Mouse (Mus musculus) cerebellum, adult 2 months (tissue): Measurements from ENCODE around the gene Ptpn3. TPM values are rescaled to one million over a fixed set of nuclear protein-coding genes. Genes with fewer than 3 reads are reported as not detected.

Experiments used
- DNase-seq, 2 experiments: peaks; one replicate each; pipeline ENCODE4 v3.0.0; 2021
- H3K27ac ChIP-seq: fragments of 200-500 bp; 2 replicates; pipeline ENCODE4 v1.5.1; 2012; ENCODE audit warnings: low read length, control low read depth, inconsistent platforms; ENCODE audit not compliant: insufficient read depth
- H3K27me3 ChIP-seq: fragments of 200-500 bp; 2 replicates; pipeline ENCODE4 v1.6.1; 2012; ENCODE audit warnings: inconsistent platforms, mild to moderate bottlenecking, low read length, moderate library complexity; ENCODE audit not compliant: control insufficient read depth, insufficient read depth
- H3K4me1 ChIP-seq: fragments of 200-500 bp; 2 replicates; pipeline ENCODE4 v1.6.1; 2011; ENCODE audit warnings: low read length; ENCODE audit not compliant: control insufficient read depth, insufficient read depth
- H3K4me3 ChIP-seq: fragments of 200-500 bp; replicated peaks from 2 replicates; pipeline ENCODE3; 2011; ENCODE audit warnings: mild to moderate bottlenecking, low read depth, low read length, control low read depth; ENCODE audit not compliant: insufficient read depth
- CTCF ChIP-seq: fragments of 200-500 bp; IDR thresholded peaks from 2 replicates; pipeline ENCODE4 v1.5.1; 2011; ENCODE audit warnings: low read depth, mild to moderate bottlenecking, control low read depth, low read length, moderate library complexity, borderline replicate concordance; ENCODE audit not compliant: insufficient read depth
- POLR2A ChIP-seq: fragments of 200-500 bp; IDR thresholded peaks from 2 replicates; pipeline ENCODE4 v1.6.1; 2011; ENCODE audit warnings: low read length, control low read depth, borderline replicate concordance; ENCODE audit not compliant: insufficient read depth
- WGBS: fragments of 180-500 bp; shearing (Covaris S2); methylation state at CpG from one replicate; pipeline ENCODE4 v1.1.7; 2018; 5-methylcytosine and 5-hydroxymethylcytosine counted together
- polyA plus RNA-seq: library from polyadenylated mRNA; depleted of rRNA; stranded (reverse); fragments of >200 nt; gene quantifications from 2 replicates; pipeline ENCODE4 v1.2.3, GENCODE M21; 2012

Gene Ptpn3
- polyA plus RNA-seq, 1 experiment = 13.5 TPM

GRCm38 (mm10) chr4:57269344-57269743 is 32.3 kb downstream of the Ptpn3 start:
- no peak for TF ChIP-seq POLR2A
- no peak for TF ChIP-seq CTCF
- H3K4me1 ChIP-seq = peaks cover 3% of the 10 kb centered on the region
- no peaks in the 10 kb centered on the region for H3K27me3 ChIP-seq
- H3K27ac ChIP-seq = no peak overlapping the region
- WGBS = 76% methylated on average over 10 of the region's 10 CpGs
- H3K4me3 ChIP-seq = no peak overlapping the region
- DNase-seq = no peak

GRCm38 (mm10) chr4:57268330-57268729 is 33.3 kb downstream of the Ptpn3 start:
- 56% methylated on average over 8 of the region's 8 CpGs for WGBS
- H3K4me1 ChIP-seq = no peaks in the 10 kb centered on the region; the same call in 1 of the 2 replicates
- no peaks in the 10 kb centered on the region for H3K27me3 ChIP-seq
- TF ChIP-seq CTCF (no peak), POLR2A (no peak)
- no peak overlapping the region for H3K4me3 ChIP-seq
- DNase-seq = peak in 1 of 2 experiments; percentile 31
- H3K27ac ChIP-seq = no peak overlapping the region

- 70% methylated on average over 9 of the region's 9 CpGs for WGBS
- Histone ChIP-seq H3K27ac (no peak overlapping the region), H3K4me1 (no peaks in the 10 kb centered on the region; the same call in 1 of the 2 replicates), H3K27me3 (no peaks in the 10 kb centered on the region), H3K4me3 (no peak overlapping the region)
- no peak for TF ChIP-seq POLR2A
- TF ChIP-seq CTCF = no peak
- DNase-seq = no peak
These were observed 35.2 kb downstream of the Ptpn3 start for GRCm38 (mm10) chr4:57266389-57266788.

- DNase-seq = no peak
- Histone ChIP-seq H3K4me1 (peaks cover 2% of the 10 kb centered on the region), H3K27ac (no peak overlapping the region), H3K27me3 (no peaks in the 10 kb centered on the region), H3K4me3 (no peak overlapping the region)
- TF ChIP-seq CTCF = no peak
- TF ChIP-seq POLR2A = no peak
- WGBS = 75% methylated on average over 7 of the region's 7 CpGs
These were observed 37.9 kb downstream of the Ptpn3 start for GRCm38 (mm10) chr4:57263695-57264094.

GRCm38 (mm10) chr4:57263061-57263685 is 38.5 kb downstream of the Ptpn3 start:
- Histone ChIP-seq H3K4me3 (no peak overlapping the region), H3K27ac (no peak overlapping the region), H3K27me3 (no peaks in the 10 kb centered on the region), H3K4me1 (peaks cover 7% of the 10 kb centered on the region)
- WGBS = 67% methylated on average over 8 of the region's 8 CpGs
- no peak for DNase-seq
- TF ChIP-seq CTCF (peak; percentile 46; the same call in 1 of the 2 replicates), POLR2A (no peak)

GRCm38 (mm10) chr4:57262451-57262850 is 39.2 kb downstream of the Ptpn3 start:
- no peak for TF ChIP-seq POLR2A
- TF ChIP-seq CTCF = no peak
- peaks cover 10% of the 10 kb centered on the region for H3K4me1 ChIP-seq
- DNase-seq = no peak

GRCm38 (mm10) chr4:57261813-57262212 is 39.8 kb downstream of the Ptpn3 start:
- H3K4me3 ChIP-seq = no peak overlapping the region
- H3K4me1 ChIP-seq = peaks cover 10% of the 10 kb centered on the region
- H3K27ac ChIP-seq = no peak overlapping the region
- TF ChIP-seq CTCF (no peak), POLR2A (no peak)
- no peaks in the 10 kb centered on the region for H3K27me3 ChIP-seq
- DNase-seq = no peak
- 74% methylated on average over 9 of the region's 9 CpGs for WGBS

More at GRCm38 (mm10) chr4:57262451-57262850, 39.2 kb downstream of the Ptpn3 start:
- Histone ChIP-seq H3K27me3 (no peaks in the 10 kb centered on the region), H3K4me3 (no peak overlapping the region), H3K27ac (no peak overlapping the region)
- WGBS = 92% methylated on average over 8 of the region's 8 CpGs
